Mouse (Mus musculus) testis, postnatal 14 days (tissue): ENCODE results near the gene Mdga2.

Experiments used
- DNase-seq: peaks from one replicate; pipeline ENCODE4 v3.0.0; 2021; ENCODE audit warnings: low spot score

Mdga2 gene

DNA sequence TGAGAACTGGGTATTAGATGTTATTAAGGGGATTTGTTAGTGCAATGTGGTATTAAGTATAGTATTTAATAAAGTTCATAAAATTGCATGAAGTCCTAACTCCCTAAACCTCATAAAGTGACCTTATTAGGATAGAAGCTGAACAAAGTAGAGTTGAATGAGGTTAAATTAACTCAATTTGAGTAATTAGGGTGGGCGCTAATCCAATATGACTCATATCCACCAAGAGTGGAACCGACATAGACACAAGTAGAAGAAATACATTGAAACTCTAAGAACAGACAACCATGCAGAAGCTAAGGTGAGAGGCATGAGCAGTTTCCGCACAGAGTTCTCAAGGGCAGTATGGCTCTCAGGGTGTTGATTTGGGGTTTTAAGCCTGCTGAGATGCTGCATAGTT, 165.7 kb downstream of the Mdga2 start:
- DNase-seq: no peak

DNA sequence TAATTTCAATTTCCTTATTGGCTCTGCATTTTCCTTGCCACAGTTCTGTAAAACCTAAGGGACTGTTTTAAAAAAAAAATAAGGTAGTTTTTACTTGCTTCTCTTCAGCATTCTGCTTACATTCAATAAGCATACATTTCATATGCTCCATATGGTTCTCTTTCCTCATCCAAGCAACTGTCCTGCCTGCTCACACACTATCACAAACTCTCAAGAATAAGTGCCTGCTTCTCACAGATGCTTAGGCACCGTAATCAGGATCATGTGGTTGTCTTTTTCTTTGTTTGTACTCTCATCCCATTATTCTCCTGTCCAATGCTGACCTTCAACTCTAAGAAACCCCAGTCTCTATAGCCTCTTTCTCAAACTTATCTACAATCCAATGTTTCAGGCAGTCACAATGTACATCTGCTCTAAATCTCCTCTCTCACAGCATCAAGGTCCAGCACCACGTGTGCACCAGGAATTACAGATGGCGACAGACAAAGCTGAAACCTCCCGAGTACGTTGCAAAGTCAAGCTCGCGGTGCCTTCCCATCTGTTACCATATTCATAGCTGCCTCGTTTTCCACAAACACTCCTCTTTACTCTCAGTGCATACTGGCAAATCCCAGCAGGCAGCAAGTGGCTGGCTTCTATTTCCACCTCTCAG, 177.1 kb downstream of the Mdga2 start:
- DNase-seq: no peak

DNA sequence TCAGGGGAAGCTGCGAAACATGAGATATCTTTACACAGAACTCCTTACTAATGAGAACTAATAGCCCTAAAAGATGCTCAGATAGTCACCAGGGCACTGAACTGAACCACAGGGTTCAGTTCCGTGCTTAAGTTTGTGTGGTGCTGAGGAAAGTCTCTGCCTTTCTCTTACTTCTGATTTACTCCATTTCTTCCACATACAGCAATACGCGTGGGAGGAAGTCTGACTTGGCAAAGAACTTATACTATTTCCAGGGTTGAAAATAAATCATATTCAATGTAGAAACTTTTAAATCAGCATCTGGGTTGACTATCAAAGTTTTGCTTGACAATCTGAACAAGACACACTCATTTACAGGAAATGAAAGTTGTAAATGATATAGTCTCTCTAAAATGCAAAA, 180.5 kb downstream of the Mdga2 start:
- DNase-seq: no peak

DNA sequence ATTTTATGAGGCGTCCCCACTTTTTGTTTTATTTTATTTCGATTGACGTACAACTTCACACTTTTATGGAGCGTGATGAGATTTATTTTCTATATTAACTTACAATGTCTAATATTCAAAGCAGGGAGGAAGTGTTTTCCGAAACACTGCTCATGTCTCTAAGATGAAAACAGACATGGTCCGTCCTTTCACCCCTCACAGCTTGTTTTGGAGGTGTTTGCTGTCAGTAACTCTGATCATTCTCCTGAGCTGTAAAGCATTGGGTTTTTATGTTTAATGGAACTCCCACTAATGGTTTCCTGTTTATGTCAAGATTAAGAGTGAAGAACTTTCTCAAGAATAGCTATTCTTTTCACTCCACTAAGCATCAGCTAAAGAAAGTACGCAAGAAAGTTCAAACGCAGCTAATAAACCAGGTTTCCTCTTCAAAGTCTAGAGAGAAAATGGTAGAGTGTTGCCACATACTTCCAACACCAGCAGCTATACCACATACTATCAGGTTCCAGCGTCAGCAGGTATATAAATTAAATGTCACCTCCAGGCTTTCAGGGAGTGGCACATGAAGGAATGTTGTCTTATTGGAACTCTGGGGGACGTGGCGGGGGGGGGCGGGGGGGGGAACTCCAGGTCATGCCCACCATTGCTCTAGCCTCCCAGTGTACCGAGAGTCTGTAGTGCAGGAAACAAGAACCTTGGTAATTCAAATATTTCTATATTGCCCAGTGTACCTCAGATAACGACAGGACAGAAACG, 186.7 kb downstream of the Mdga2 start:
- no peak for DNase-seq

DNA sequence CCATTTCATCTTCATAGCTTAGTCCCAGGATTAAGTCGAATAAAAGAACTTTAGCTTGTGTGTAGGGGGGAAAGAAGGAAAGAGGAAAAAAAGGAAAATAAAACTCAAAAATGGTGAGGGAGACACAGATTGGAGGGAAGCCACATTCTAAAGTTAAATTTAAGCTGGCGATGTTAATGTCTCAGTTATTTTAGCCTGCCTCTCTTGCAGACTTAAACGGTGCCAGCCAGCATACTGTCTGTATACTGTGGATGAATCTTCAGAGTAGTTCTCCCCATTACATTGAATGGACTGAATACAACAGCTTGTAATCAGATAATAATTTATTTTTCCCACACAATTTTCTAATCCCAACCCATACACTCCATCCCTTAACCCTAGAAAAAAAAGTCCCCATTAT, 205.2 kb downstream of the Mdga2 start:
- no peak for DNase-seq

DNA sequence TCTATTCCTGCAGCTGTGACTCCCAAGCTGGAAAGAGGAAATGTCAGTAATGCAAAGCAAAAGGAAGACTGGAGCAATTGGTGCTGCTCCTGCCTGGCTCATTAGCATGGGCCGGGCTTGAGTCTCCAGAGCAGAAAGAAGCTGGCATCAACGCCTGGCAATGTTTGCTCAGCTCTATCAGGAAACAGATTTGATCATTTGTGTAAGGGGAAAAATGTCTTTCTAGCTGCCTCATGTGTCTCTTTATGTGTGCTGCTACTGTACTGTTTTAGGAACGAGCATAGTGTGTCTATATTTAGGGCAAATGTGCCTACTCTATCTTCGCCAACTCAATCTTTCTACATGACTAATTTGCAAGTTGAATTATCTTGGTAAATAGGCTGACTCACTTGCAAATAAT, 211.0 kb downstream of the Mdga2 start:
- DNase-seq: no peak

DNA sequence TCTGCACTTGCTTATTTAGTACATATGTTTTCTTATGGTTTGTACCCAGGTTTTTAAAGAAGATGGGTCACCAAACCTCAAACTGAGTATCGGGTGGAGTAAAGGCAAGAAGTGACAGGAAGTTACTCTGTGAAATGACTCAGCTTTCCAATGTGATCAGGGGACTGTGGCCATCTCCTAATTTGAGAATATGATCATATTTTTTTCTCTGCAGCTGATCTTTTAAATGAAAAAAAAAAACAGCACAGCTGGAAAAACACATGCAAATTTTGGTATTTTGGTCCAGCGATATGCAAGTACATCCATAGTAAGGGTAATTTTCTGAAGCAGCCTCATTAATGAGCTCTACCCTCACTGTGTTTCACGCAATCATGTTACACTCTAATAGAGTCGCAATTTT, 212.0 kb downstream of the Mdga2 start:
- no peak for DNase-seq

DNA sequence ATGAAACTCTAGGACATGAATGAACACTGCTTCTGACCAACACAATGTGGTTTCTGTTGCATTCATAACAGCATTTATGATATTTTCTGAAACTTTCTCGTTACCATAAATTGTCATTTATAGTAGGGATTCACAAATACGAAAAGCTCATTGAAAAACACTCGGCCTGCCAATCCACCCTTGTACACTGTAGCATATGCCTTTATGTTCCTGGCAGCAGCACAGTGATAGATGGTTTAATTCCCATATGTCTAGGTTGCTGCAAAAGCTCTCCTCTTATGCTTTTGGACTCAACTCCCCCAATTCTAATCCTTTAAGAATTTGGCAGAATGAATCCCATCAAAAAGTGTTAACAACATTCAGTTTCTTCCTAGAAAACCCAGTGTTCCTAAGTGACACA, 213.2 kb downstream of the Mdga2 start:
- DNase-seq: no peak

DNA sequence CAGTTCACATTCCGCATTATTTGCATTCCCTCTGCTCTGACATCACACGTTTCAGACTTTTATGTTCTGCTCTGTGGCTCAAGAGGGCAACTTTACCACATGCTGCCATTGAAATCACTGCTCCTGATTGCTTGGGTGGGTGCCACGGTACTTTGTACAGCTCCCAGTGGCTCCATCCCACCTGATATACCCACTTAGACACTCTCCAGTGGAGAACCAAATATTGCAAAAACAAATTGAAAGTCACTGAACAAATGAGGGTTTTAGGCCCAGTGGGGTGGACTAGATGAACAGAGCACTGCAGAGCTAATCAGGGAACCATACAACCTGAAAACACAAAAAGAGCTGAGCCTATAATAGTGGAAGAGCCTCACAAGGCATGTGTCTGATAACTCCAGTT, 268.2 kb downstream of the Mdga2 start:
- no peak for DNase-seq

DNA sequence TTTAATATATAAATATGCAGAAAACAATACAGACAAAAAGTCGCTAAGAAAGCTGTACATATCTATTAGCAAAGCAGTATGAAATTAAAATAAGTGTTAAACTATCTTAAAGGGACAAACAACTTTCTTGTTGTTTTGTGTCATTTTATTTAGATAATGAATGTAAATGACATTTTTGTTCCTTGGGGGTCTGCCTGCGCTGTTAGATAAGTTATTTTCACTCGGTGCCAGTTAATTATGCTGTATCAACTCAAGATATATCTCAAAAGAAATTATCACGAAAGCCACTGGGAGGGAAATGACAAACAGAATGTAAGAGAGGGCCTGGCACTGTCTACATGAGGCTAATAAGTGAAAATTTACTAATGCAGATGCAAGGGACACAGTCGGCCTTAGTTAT, 306.6 kb downstream of the Mdga2 start:
- DNase-seq: no peak

DNA sequence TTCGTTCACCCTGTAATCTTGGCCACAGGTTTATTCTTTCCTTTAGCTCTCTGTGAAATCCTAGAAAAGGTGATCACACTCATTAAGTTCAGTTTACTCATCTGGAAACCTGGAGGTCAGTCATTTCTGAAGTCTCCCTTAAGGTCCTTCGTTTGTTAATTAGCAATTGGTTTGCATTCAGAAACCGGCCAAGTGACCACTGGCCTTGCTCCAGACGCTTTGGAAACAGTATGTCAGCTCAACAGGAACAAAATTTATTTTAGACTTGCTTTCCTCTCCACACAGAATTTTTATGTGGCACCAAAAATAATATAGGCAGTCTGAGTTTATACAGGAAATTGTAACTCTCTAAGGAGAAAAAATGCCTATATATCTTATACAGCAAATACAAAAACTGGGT, 323.0 kb downstream of the Mdga2 start:
- no peak for DNase-seq

DNA sequence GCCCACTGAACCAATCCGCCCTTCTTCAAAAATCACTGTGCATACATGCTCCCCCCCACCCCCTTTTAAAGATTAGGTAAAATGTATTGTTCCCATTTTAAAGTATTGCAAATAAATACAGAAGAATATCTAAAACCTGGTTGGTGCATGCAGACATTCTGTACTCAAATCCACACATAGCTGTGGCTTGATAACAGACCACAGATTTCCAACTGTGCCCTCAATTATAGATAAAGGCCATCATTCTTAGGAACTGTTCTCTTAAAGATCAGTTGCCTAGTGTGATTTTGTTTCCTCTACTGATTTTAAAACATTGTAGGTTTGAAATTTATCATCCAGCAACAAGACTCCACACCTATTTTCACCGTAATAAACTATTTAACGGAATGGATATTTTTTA, 325.6 kb downstream of the Mdga2 start:
- no peak for DNase-seq

DNA sequence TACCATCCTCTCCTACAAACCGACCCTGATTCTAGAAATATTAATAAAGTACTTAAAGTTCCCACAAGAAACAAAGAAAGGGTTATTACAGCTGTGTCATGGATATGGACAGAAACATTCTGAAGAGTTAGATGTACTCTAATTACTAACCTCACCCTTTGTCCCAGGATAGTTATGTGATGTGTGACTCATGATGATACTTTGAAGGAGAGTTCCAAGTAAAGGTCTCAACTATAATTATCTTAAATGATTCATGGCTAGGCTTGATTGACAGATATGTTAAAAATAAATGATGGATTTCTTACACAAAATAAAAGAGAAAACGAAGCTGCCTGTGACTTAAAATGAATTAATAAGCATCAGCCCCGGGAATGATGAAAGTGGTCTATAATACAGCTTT, 332.1 kb downstream of the Mdga2 start:
- no peak for DNase-seq

DNA sequence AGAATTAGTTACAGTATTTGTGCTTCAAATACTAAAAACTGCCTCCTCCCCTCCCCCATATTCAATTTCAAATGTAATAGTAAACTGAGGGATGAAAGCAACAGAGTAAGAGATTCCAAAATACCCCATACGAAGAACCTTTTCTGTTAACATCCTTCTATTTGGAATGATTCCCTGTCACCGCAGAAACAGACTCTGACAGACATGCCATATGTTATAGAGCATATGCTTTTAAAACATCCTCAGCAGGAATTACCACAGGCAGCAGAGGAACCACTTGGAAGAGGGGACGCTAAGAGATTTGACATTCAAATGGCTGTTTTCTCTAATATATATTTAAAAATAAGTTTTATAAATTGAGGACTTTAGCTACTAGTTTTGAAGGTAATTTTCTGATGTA, 333.1 kb downstream of the Mdga2 start:
- DNase-seq: no peak

DNA sequence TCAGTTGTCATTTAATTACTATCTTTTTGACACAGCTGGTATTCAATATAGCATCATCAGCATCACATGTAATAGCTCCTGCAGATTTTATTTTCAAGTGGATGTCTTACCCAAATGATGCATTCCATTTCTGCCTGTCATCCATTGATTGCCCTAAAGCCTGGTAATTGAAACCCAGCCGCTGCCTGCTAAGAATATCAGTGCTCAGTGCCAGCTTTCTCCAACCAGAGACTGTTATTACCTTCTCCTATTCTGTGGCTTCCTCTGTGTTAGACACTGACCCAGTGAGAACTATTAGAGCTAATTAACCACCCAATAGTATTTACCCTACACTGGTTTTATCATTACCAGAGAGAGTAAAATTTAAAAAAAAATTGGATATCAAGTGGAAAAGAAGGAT, 333.7 kb downstream of the Mdga2 start:
- DNase-seq: no peak

DNA sequence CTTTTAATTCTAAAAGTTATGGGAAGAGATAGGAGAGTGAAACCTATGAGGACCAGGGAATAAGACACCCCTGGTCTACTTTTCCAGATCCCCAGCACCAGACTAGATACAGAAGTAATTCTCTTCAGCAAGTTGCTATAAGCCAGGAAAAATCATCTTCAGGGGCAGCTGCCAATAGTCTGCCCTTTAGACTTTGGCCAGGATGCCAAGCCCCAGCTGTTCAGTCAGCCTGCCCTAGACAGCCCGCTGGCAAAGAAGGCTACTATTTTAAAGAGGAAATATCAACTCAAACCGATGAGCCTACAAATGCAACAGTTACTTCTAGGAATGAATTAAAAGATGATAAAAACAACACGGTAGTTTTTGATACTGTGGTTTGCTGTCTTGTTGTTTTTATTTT, 356.1 kb downstream of the Mdga2 start:
- DNase-seq: no peak

DNA sequence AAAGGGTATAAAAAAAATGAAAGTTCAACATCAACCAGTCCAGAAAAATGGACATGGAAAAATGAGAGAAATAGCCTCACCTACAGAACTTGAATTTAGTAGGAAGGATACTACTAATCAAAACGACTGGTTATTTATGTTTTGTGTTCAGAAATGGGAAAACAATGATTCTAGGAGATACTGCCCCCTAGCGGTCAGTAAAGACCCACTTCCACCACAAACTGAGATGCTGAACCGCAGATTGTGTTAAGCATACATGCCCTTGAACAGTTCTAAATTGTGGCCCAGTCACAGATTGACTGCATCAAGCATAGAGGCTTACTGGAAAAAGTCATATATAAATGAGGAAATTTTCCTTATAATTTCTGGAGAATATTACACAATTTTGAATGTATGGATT, 369.2 kb downstream of the Mdga2 start:
- DNase-seq: no peak

DNA sequence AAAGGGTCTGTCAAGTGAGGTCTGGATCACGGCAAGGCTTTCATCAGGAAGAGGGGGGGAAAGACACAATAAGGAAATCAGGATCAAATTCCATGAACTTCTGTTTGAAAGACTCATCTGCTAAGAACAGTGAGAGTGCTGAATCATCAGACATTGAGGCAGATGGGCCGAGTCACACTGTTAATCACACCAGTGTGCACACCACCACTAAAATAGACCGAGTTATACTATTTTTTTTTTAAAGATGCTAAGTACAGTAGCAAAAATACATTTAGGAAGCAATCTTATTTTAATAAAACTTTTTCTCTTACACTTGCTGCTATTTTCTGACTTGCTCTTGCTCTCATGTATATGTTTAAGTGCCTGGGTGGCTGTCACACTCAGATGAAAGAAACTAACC, 382.0 kb downstream of the Mdga2 start:
- DNase-seq: no peak

DNA sequence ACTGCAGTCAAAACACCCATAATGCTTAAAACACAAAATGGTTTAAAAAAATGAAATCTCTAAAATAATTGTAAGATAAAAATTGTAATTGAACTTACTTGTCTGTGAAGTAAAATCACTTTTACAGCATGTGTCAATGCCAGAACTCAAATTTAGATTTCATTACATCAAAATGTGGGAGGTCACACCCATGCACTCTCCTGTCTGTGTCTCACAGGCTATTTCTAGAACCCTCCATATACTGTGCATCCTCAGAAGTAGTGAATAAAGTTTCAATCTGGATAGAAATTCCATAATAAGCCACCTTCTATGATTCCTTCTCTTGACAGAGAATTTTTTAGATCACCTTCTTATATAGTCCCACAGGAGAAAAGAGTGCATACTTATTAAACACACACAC, 466.7 kb downstream of the Mdga2 start:
- DNase-seq: no peak

DNA sequence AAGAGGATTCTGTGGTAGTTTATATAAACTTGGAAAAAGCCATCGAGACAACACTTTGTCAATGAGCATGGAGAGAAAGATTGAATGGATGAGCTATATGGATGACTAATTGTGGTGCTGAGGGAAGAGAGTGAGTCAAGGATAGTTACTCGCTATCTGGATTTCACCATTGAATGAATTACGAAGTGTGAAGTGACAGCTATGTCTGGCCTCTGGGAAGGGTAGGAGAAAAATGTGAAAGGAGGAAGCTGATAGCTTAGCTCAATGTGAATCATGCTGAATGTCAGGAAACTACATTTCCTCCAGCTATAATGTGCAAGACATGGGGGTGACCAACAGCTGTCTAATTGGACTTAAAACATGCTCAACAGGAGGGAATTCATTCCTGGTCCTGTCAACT, 487.8 kb downstream of the Mdga2 start:
- DNase-seq: no peak

DNA sequence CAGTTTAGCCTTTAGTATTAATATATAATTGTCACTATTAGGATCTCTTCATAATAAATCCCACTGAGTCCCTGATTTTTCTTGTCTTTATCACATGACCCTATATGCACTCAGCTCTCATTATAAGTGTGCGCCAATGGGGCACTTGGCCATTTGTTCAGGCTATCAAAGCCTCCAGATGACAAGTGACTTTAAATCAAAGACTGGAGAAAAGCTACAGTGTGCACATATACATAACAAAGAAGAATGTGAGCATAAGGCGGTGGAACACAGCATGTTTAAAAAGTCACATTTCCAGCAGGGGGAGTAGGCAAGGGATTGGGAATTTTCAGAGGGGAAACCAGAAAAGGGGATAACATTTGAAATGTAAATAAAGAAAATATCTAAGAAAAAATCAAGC, 497.9 kb downstream of the Mdga2 start:
- no peak for DNase-seq

DNA sequence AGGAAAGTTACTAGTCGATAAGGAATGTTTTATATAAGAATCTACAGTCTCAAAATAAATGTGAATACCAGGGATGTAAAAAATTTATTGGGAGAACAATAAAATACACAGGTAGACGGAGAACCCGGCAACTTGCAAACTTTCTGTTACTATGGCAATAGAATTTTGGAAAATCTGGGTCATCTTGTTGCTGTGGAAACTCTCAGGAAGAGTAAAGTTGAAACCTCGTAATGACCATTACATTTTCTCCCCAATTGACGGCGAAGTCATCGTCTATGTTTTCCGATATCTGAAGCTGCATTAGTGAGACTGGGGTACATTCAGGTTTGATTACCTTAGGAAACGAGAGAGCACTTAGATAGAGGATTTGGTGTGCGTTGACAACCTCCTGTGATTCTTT, 514.0 kb downstream of the Mdga2 start:
- DNase-seq: no peak

DNA sequence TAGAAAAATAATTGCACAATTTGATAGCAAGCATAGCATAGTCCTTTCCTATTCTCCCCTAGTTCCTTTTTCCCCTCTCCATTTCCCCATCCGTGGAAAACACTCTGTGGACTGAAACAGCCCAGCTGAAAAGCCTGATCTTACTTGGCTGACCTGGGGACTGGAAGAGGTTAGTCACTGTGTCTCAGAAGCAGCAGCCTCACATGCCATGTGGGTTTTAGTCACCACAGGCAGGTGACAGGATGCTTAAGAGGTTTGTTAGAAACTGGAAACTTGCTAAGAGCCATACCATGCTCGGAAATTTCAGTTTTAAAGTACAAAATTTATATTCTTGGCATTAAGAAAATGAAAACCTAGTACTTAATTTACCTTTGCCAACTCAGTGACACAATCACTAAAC, 514.9 kb downstream of the Mdga2 start:
- DNase-seq: no peak

DNA sequence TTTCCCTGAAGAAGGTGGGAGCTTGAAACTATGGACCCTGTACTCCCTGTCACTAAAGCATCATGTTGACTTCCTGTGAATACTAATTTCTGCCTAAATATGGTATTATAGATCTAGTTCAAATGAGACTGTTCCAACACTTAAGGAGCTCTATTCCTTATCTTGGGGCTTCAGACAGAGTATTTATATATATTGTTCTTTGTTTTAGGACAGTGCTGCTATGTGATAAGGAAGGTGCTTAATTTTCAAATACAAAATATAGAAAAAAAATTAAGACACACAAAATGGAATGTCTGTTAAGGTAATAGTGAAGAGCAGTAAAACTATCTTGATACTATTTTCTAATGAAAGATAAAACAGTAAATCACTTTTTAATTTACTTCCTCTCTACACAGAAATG, 517.3 kb downstream of the Mdga2 start:
- no peak for DNase-seq
